Mouse (Mus musculus) MEL (cell line): ENCODE data around the gene Thrap3. TPM values are rescaled to one million over a fixed set of nuclear protein-coding genes. Genes with fewer than 3 reads are reported as not detected.

Source experiments
- DNase-seq: peaks from one replicate; pipeline ENCODE4 v3.0.0; 2011; ENCODE audit warnings: low read depth, low spot score
- H3K27ac ChIP-seq: 2 replicates; pipeline ENCODE4 v1.5.1; 2012; ENCODE audit warnings: low read depth, mild to moderate bottlenecking, control low read depth, low read length, moderate library complexity; ENCODE audit not compliant: control insufficient read depth
- H3K27me3 ChIP-seq, 2 experiments: fragments of 150-350 bp in 1 of 2; sonication (generic) in 1 of 2; 2 replicates each; pipeline ENCODE4 v1.6.1; 2012; ENCODE audit warnings: low read length in 2 of 2, mild to moderate bottlenecking in 2 of 2, improper control_type of control experiment in 1 of 2, moderate library complexity in 1 of 2; ENCODE audit not compliant: insufficient read depth in 2 of 2, control insufficient read depth in 1 of 2
- H3K36me3 ChIP-seq, 2 experiments: 2 replicates each; pipeline ENCODE4 v1.6.1; 2012 to 2014; ENCODE audit warnings: low read length in 2 of 2, improper control_type of control experiment in 1 of 2, inconsistent platforms in 1 of 2, mild to moderate bottlenecking in 1 of 2; ENCODE audit not compliant: insufficient read depth in 2 of 2, control insufficient read depth in 1 of 2
- H3K4me1 ChIP-seq, 2 experiments: fragments of 150-350 bp in 1 of 2; sonication (generic) in 1 of 2; 2 replicates each; pipeline ENCODE4 v1.6.1; 2012; ENCODE audit warnings: low read length in 2 of 2, improper control_type of control experiment in 1 of 2, mild to moderate bottlenecking in 1 of 2; ENCODE audit not compliant: insufficient read depth in 2 of 2, control insufficient read depth in 1 of 2
- H3K4me3 ChIP-seq, 2 experiments: fragments of 150-350 bp in 1 of 2; sonication (generic) in 1 of 2; 2 replicates each; pipeline ENCODE4 v1.5.1; 2012; ENCODE audit warnings: low read depth in 2 of 2, low read length in 2 of 2, mild to moderate bottlenecking in 2 of 2, moderate library complexity in 2 of 2, control low read depth in 1 of 2, improper control_type of control experiment in 1 of 2; ENCODE audit not compliant: control insufficient read depth in 1 of 2, insufficient read depth in 1 of 2
- H3K79me2 ChIP-seq: 2 replicates; pipeline ENCODE4 v1.6.1; 2012; ENCODE audit warnings: mild to moderate bottlenecking, low read length, moderate library complexity; ENCODE audit not compliant: control insufficient read depth, poor library complexity, insufficient read depth
- H3K9ac ChIP-seq: 2 replicates; pipeline ENCODE4 v1.6.1; 2012; ENCODE audit warnings: low read depth, mild to moderate bottlenecking, control low read depth, low read length, moderate library complexity; ENCODE audit not compliant: control insufficient read depth, poor library complexity, severe bottlenecking
- H3K9me3 ChIP-seq: fragments of 150-350 bp; sonication (generic); replicated peaks from 2 replicates; pipeline ENCODE4 v1.6.1; 2012; ENCODE audit warnings: mild to moderate bottlenecking, low read length, improper control_type of control experiment, moderate library complexity; ENCODE audit not compliant: insufficient read depth
- CTCF ChIP-seq, 3 experiments: IDR thresholded peaks in 2 of 3; conservative IDR thresholded peaks in 1 of 3; 2 replicates each; pipeline ENCODE4 v1.5.1; 2011 to 2012; ENCODE audit warnings: low read length in 3 of 3, low read depth in 2 of 3, mild to moderate bottlenecking in 2 of 3, improper control_type of control experiment in 1 of 3, inconsistent platforms in 1 of 3, mixed read lengths in 1 of 3, moderate library complexity in 1 of 3; ENCODE audit not compliant: control insufficient read depth in 1 of 3, insufficient read depth in 1 of 3, poor library complexity in 1 of 3, severe bottlenecking in 1 of 3
- HCFC1 ChIP-seq: IDR thresholded peaks from 2 replicates; pipeline ENCODE4 v1.6.1; 2012; ENCODE audit warnings: low read depth, mild to moderate bottlenecking, inconsistent platforms, low read length, improper control_type of control experiment, moderate library complexity
- MAFK ChIP-seq: IDR thresholded peaks from 2 replicates; pipeline ENCODE4 v1.6.1; 2011; ENCODE audit warnings: low read depth, mild to moderate bottlenecking, low read length, improper control_type of control experiment, borderline replicate concordance
- MXI1 ChIP-seq: IDR thresholded peaks from 2 replicates; pipeline ENCODE4 v1.6.1; 2011; ENCODE audit warnings: mild to moderate bottlenecking, low read depth, low read length, improper control_type of control experiment
- MYC ChIP-seq: IDR thresholded peaks from 2 replicates; pipeline ENCODE4 v1.6.1; 2011; ENCODE audit warnings: low read depth, mild to moderate bottlenecking, low read length, improper control_type of control experiment, moderate library complexity
- NELFE ChIP-seq: IDR thresholded peaks from 2 replicates; pipeline ENCODE4 v1.6.1; 2011; ENCODE audit warnings: low read depth, low read length, improper control_type of control experiment
- POLR2A ChIP-seq, 2 experiments: IDR thresholded peaks; 2 replicates each; pipeline ENCODE4 v1.6.1; 2011 to 2012; ENCODE audit warnings: low read length in 2 of 2, mild to moderate bottlenecking in 2 of 2, control low read depth in 1 of 2, improper control_type of control experiment in 1 of 2, low read depth in 1 of 2, moderate library complexity in 1 of 2; ENCODE audit not compliant: control insufficient read depth in 1 of 2, insufficient read depth in 1 of 2, poor library complexity in 1 of 2
- POLR2AphosphoS2 ChIP-seq: IDR thresholded peaks from 2 replicates; pipeline ENCODE4 v1.6.1; 2011; ENCODE audit warnings: low read length, improper control_type of control experiment
- RAD21 ChIP-seq: IDR thresholded peaks from 2 replicates; pipeline ENCODE4 v1.6.1; 2011; ENCODE audit warnings: mild to moderate bottlenecking, low read depth, low read length, improper control_type of control experiment
- SIN3A ChIP-seq: IDR thresholded peaks from 2 replicates; pipeline ENCODE4 v1.6.1; 2012; ENCODE audit warnings: low read length, improper control_type of control experiment, inconsistent platforms
- TAL1 ChIP-seq: IDR thresholded peaks from 2 replicates; pipeline ENCODE4 v1.6.1; 2012; ENCODE audit warnings: mild to moderate bottlenecking, inconsistent platforms, low read length, moderate library complexity, mixed read lengths
- TCF12 ChIP-seq: IDR thresholded peaks from 2 replicates; pipeline ENCODE4 v1.6.1; 2014; ENCODE audit warnings: low read depth, mild to moderate bottlenecking, inconsistent platforms, low read length, improper control_type of control experiment, moderate library complexity
- UBTF ChIP-seq: IDR thresholded peaks from 2 replicates; pipeline ENCODE4 v1.6.1; 2012; ENCODE audit warnings: low read depth, mild to moderate bottlenecking, inconsistent platforms, low read length, improper control_type of control experiment, moderate library complexity, borderline replicate concordance; ENCODE audit not compliant: insufficient read depth
- USF2 ChIP-seq, 2 experiments: IDR thresholded peaks; 2 replicates each; pipeline ENCODE4 v1.6.1; 2011 to 2012; ENCODE audit warnings: improper control_type of control experiment in 2 of 2, low read length in 2 of 2, borderline replicate concordance in 1 of 2, inconsistent platforms in 1 of 2, low read depth in 1 of 2, mild to moderate bottlenecking in 1 of 2; ENCODE audit not compliant: insufficient read depth in 1 of 2
- ZKSCAN1 ChIP-seq: IDR thresholded peaks from 2 replicates; pipeline ENCODE4 v1.6.1; 2012; ENCODE audit warnings: low read depth, mild to moderate bottlenecking, inconsistent platforms, low read length, improper control_type of control experiment, moderate library complexity
- polyA plus RNA-seq, 2 experiments: library from polyadenylated mRNA; stranded (reverse) in 1 of 2; unstranded in 1 of 2; fragments of >175 nt in 1 of 2; fragments of >200 nt in 1 of 2; gene quantifications; 2 replicates each; pipeline versions ENCODE4 v1.2.1 to v1.2.4; 2012; ENCODE audit warnings: low replicate concordance in 2 of 2, low read depth in 1 of 2; ENCODE audit not compliant: insufficient read length in 2 of 2, insufficient read depth in 1 of 2, missing spikeins in 1 of 2
- total RNA-seq: library from RNA; depleted of rRNA; stranded (reverse); fragments of 300-350 nt; gene quantifications from 2 replicates; pipeline ENCODE4 v1.2.3, GENCODE M21; 2012

Gene Thrap3
- total and polyA plus RNA-seq, 3 experiments = 158 to 471 (median 310) TPM

DNA sequence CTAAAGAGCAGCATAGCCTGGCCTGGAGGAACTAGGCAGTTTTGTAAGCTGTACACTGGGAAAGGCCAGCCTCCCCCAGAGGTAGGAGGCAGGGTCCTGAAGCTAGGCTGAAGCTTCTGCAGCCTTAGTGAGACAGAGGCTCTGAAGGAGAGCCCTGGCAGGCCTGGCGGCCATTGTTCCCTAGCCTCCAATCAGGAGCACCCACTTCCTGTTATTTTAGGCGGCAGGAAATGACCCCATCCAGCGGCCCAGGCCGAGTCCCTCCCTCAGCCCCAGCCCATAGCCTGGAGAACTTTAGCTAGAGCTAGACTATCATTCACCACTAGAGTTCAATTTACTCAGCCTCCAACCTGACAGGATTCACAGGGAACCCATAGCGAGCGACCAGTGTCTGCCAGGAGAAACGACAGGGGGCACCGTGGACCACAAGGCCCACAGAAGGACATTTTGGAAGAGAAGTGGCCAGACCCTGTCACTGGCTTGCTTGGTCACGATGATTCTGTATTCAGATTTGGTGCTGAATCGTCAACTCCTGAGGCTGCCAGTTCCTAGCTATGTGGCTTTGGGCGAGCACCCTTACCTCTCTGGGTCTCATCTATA, 49.2 kb upstream of the Thrap3 start:
- no peak overlapping the region for H3K9ac ChIP-seq
- peaks cover 0 to 4% of the 10 kb centered on the region in 2 experiments; a peak in 1 of 4 replicates for H3K36me3 ChIP-seq
- no peaks in the 10 kb centered on the region for H3K9me3 ChIP-seq
- no peak overlapping the region for H3K4me3 ChIP-seq
- peaks cover 4 to 13% of the 10 kb centered on the region in 2 experiments for H3K4me1 ChIP-seq
- H3K79me2 ChIP-seq = peaks cover 25% of the 10 kb centered on the region
- no peak overlapping the region for H3K27ac ChIP-seq
- DNase-seq = no peak
- H3K27me3 ChIP-seq = no peaks in the 10 kb centered on the region
- TF ChIP-seq POLR2AphosphoS2 = no peak
- no peak for TF ChIP-seq TAL1
- no peak for TF ChIP-seq MYC
- TF ChIP-seq SIN3A = no peak
- TF ChIP-seq UBTF = no peak
- TF ChIP-seq CTCF (IDR thresholded peaks at IDR 0.05 in 2 of 3, conservative IDR thresholded peaks at IDR 0.05 in 1 of 3; ENCODE audit: control insufficient read depth in 1 of 3, insufficient read depth in 1 of 3, low read depth in 2 of 3, low read length in 3 of 3, poor library complexity in 1 of 3, severe bottlenecking in 1 of 3) = no peak
- TF ChIP-seq MXI1 = no peak
- TF ChIP-seq NELFE = no peak
- no peak for TF ChIP-seq POLR2A (IDR thresholded peaks at IDR 0.05; ENCODE audit: control insufficient read depth in 1 of 2, insufficient read depth in 1 of 2, low read depth in 1 of 2, low read length in 2 of 2, poor library complexity in 1 of 2)
- TF ChIP-seq USF2 (IDR thresholded peaks at IDR 0.05; ENCODE audit: borderline replicate concordance in 1 of 2, insufficient read depth in 1 of 2, low read depth in 1 of 2, low read length in 2 of 2) = no peak
- TF ChIP-seq MAFK = no peak

DNA sequence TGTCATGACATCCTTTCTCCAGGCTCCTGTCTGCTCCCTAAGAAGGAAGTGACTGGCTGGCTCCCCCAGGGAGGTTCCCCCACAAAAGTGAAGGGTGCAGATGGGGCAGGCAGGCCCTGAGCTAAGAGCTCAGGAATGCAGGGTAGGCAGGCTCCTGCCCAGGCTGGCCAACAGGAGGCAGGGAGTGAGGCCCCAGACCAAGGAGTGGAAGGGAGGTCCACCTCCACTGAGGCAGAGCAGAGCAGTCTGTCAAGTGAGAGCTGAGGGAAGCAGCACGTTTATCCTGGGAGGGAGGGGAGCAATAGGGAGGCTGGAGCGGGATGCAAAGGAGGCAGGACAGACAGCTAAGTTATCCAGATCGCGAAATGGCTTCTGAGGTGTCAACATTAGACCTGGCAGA, 48.1 kb upstream of the Thrap3 start:
- no peak overlapping the region for H3K9ac ChIP-seq
- H3K79me2 ChIP-seq = peaks cover 21% of the 10 kb centered on the region
- peaks cover 4 to 13% of the 10 kb centered on the region in 2 experiments for H3K4me1 ChIP-seq
- H3K4me3 ChIP-seq = no peak overlapping the region
- no peak overlapping the region for H3K27ac ChIP-seq
- no peak for DNase-seq
- H3K27me3 ChIP-seq = no peaks in the 10 kb centered on the region
- H3K9me3 ChIP-seq = no peaks in the 10 kb centered on the region
- TF ChIP-seq UBTF (no peak), MYC (no peak), TCF12 (no peak), SIN3A (no peak), HCFC1 (no peak), RAD21 (no peak), MXI1 (no peak), ZKSCAN1 (no peak), USF2 (IDR thresholded peaks at IDR 0.05; ENCODE audit: borderline replicate concordance in 1 of 2, insufficient read depth in 1 of 2, low read depth in 1 of 2, low read length in 2 of 2) (no peak)
- H3K36me3 ChIP-seq = peaks cover 0 to 4% of the 10 kb centered on the region in 2 experiments; a peak in 1 of 4 replicates
